Mouse (Mus musculus) ES-E14 (cell line): ENCODE data around the gene Itpr2.

Experiments
- HCFC1 ChIP-seq: IDR thresholded peaks from 2 replicates; pipeline ENCODE4 v1.6.1; 2012; ENCODE audit warnings: low read length, inconsistent platforms, borderline replicate concordance; ENCODE audit not compliant: insufficient read depth
- ZC3H11A ChIP-seq: IDR thresholded peaks from 2 replicates; pipeline ENCODE4 v1.6.1; 2012; ENCODE audit warnings: low read depth, mild to moderate bottlenecking, inconsistent platforms, low read length, borderline replicate concordance

DNA sequence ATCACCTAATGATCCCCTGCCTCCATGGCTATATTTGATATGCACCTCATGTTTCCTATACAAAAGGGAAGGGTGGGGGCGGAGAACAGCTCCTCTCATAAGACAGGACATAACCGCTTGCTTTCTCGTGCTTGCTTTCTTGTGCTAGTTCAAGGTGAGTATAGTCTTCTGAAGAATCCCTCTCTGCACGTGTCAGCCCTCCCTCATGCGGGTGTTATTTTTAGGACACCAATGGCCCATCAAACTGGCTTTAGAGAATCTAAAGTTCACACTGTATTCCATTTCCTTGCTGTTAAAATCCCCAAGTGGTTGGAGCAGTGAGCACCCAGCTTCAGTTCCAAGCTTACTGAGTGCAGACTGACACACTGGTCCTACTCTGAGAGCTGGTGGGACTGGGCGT, 252.9 kb downstream of the Itpr2 start:
- TF ChIP-seq ZC3H11A = no peak
- TF ChIP-seq HCFC1 = no peak
